In genomic region chr4:12516497-12516896, GRCm38 (mm10) we compare ENCODE assay signal across 16 mouse cellular contexts.
"Had no signal": no experiment of that assay in that cellular context is flagged by ENCODE, and none has a peak within 500 bp of the region (broad histone marks: within the 10 kb centered on the region; RNA-seq: fewer than 3 reads in every experiment).

No protein-coding gene starts in this region.

- H3K9ac ChIP-seq: kidney, embryonic 15.5 days; liver, embryonic 13.5 days; midbrain, embryonic 13.5 days had no signal

- H3K27ac ChIP-seq: kidney, embryonic 15.5 days; left cerebral cortex, adult 2 months; liver, embryonic 13.5 days; midbrain, embryonic 13.5 days; stomach, postnatal 0 days had no signal

- H3K4me1 ChIP-seq: kidney, embryonic 15.5 days; liver, embryonic 13.5 days had no signal

- H3K4me3 ChIP-seq: kidney, embryonic 15.5 days; left cerebral cortex, adult 2 months; liver, embryonic 13.5 days; midbrain, embryonic 13.5 days had no signal

- H3K36me3 ChIP-seq: kidney, embryonic 15.5 days; liver, embryonic 13.5 days; midbrain, embryonic 13.5 days had no signal

- ATAC-seq: intestine, postnatal 0 days; midbrain, embryonic 13.5 days had no signal

- H3K27me3 ChIP-seq: kidney, embryonic 15.5 days; liver, embryonic 13.5 days; midbrain, embryonic 13.5 days had no signal

- H3K9me3 ChIP-seq: kidney, embryonic 15.5 days; liver, embryonic 13.5 days; midbrain, embryonic 13.5 days had no signal

- DNase-seq: kidney, adult 8-10 months; kidney, postnatal 10 days; kidney, postnatal 36 days; layer of hippocampus, postnatal 36 days; liver, embryonic 13.5 days; lung, adult 2 months; lung, postnatal 14 days; lung, postnatal 4 days; thymus, adult 2 months; thymus, postnatal 14 days; thymus, postnatal 4 days had no signal

- H3K4me2 ChIP-seq: kidney, embryonic 15.5 days; liver, embryonic 13.5 days; midbrain, embryonic 13.5 days had no signal
